Mouse (Mus musculus): ENCODE results near the gene Taf3.

The Taf3 gene

DNA sequence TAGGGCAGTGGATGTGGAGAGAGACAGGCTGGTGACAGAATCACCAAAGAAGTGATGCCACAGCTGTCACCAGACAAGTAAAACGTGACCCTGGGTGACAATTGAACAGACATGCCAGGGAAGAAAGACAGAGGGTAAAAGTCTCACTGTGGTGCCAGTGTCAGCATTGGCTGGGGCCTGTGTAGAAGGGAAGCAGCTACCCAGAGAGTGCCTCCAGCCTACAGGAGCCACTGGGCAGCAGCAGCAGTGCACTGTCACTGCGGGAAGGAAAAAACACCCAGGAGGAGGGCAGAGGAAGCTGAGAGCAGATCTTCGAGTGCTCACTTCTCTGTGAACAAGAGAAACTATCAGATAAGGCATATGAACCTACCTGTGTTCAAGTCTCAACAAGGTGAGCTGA lies 86.7 kb downstream of the Taf3 start:
- in situ Hi-C loops (cut with MboI, MseI) = no loop called here

- in situ Hi-C loops (cut with MboI, MseI) = no loop called here
These were observed 90.4 kb downstream of the Taf3 start for GRCm38 (mm10) chr2:9958011-9958410.

DNA sequence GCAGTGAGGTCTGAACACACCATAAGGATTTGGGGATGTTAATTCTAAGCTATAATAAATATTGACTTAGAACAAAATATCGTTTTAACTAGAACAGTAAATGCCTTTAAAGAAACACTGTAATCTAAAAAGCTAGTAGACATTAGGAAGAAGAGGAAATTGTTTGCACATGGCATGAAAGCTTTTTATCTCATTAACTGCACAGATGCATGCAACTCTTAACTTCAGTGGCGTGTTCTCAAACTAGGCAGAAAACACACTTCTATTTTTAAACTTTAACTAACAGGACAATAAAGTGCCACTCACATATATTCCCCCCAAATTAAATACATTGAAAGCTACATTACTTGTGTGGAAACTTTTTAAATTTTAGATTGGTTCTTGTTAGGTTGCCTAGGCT lies 91.8 kb downstream of the Taf3 start:
- in situ Hi-C loops (cut with MboI, MseI) = no loop called here

- in situ Hi-C loops (cut with MboI, MseI) = no loop called here
These were observed 92.5 kb downstream of the Taf3 start for GRCm38 (mm10) chr2:9955576-9956535.

DNA sequence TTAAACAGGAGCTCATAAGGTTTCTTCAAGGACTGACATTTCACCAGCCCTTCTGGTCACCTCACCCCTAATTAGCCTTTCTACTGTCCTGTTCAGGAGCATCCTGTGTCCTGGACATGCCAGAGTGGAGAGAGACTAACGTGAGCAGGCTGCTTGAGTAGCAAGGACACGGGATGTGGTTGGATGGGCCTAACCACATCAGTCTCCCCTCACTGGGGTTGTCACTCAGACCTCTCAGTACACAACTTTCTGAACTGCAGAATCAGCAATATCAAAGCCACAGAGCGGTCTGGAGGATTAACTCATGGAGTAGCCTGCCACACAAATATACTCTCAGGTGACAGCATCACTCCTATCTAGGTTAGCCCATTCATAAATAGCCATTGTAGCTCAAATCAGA lies 101.7 kb downstream of the Taf3 start:
- in situ Hi-C loops (cut with MboI, MseI) = no loop called here

DNA sequence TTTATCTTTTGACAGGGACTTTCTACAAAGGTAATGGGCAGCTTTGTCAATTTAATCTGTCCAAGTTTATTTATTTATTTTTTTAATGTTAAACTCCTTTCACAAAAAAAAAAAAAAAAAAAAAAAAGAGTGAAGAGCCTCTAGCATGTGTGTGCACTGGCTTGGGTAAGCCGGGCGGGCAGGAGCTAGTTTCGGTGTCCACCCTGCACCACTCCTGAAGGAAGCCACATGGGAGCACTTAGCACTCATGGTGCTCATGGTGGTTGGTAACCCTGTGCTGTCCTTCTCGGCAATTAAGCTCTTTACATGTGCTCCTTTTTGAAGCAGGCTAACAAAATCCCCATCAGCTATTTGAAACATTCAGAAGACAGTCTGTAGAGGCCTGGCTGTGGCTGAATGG lies 102.8 kb downstream of the Taf3 start:
- in situ Hi-C loops (cut with MboI, MseI) = no loop called here

DNA sequence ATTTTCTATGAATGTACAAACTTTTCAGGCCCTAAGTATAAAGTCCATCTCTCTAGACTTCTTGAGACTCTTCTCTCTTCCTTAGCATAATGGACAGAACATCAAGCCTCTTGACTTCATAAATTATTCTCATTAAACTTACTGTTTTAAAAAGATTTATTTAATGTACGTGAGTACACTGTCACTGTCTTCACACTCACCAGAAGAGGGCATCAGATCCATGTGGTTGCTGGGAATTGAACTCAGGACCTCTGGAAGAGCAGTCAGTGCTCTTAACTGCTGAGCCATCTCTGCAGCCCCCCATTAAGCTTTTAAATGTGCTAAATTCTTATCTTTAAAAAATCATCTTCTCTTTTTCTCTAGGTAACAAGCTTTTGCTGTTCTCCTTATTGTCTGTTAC lies 105.4 kb downstream of the Taf3 start:
- in situ Hi-C loops (cut with MboI, MseI) = no loop called here

- in situ Hi-C loops (cut with MboI, MseI) = no loop called here
These were observed 109.1 kb downstream of the Taf3 start for GRCm38 (mm10) chr2:9939250-9939649.

GRCm38 (mm10) chr2:9935965-9936364 lies 112.4 kb downstream of the Taf3 start:
- in situ Hi-C loops (cut with MboI, MseI) = no loop called here

- in situ Hi-C loops (cut with MboI, MseI) = no loop called here
These were observed 121.5 kb downstream of the Taf3 start for GRCm38 (mm10) chr2:9926905-9927283.

DNA sequence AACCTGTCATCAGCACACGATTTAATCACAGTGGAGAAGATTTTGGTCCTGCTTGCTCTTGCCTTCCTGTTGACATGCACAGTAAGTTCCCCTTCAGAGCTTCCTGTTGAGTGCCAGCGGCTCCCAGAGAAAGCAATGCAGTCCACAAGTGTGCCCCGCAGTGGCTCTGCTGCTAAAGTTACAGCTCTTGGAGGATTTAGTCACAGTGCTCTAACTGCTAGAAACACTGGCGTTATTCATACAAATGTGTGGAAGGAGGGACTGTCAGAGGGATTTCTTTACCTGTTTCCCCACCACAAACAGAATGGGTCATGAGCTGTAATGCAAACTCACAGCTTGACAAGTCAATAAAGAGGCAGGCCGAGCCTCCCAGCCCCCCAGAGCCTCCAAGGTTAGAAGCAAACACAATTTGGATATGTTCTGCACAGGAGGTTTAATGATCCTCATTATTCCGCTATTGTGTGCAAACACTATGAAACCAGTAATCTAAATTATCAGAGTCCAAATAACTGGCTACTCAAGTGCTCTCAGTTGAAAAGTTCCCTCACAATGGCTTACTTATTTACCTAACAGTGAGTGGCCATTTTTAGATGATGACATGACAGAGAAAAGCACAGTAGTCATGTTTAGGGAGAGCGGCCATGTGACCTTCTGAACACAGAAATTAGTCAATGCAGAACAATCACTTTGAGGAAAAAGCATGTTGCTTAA lies 122.0 kb downstream of the Taf3 start:
- in situ Hi-C loops (cut with MboI, MseI) = no loop called here

DNA sequence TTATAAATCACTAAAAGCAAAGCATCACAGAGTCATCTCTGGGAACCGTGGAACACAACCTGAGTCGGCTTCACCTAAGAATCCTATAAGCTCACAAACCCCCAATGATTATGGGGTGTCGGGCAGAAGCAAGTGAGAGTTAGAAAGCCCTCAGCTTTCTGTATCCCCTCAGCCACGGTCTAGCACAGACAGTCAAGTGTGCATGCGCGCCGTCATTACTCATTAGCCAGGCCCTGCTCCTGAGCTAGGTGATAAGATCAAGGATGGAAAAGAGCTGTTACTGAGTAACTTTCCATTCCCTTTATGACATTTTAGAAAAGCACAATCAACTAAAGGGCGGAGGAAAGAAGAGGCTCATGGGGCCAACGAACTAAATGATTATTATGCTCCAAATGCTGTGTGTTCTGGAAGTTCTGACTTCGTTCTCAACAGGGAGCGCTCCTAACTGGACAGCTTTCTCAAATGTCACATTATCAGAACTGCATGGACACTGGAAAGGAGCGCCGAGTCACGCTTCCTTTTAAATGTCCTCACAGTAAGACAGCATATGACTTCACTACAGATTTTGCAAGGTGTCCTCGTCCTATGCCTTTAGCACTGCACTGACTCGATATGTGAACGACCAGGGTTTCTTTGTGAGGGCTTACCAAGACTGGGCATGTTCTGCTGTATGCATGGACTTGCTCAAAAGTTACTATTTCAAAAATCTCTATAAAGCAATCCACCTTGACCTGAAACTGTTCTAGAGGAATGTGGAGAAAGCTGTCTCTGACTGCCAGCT lies 129.5 kb downstream of the Taf3 start:
- in situ Hi-C loops (cut with MboI, MseI) = no loop called here

DNA sequence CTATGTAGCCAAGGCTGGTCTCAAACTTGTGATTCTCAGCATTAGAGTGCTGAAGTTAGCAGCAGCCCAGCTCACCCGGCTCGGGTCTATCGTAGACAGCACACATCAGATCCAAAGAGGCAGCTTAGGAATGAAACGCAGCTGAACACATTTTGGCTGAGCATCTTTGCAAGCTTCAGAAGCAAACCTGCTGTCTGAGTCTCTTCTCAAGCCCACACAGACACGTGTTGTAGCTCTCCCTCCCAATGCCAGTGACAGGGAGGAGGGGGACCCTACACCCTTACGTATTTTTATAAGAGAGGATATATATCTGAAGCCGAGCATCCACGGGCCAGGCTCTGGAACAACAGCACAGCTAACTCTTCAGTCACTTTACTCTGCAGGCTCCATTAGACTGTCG lies 130.8 kb downstream of the Taf3 start:
- in situ Hi-C loops (cut with MboI, MseI) = no loop called here

GRCm38 (mm10) chr2:9905995-9906394 lies 142.4 kb downstream of the Taf3 start:
- in situ Hi-C loops (cut with MboI, MseI) = loop anchor here (5.0 kb wide), 1 partner anchor 1234 kb away; no protein-coding TSS in a partner anchor

- in situ Hi-C loops (cut with MboI, MseI) = no loop called here
These were observed 144.4 kb downstream of the Taf3 start for GRCm38 (mm10) chr2:9903854-9904560.

GRCm38 (mm10) chr2:9897846-9898245 lies 150.6 kb downstream of the Taf3 start:
- in situ Hi-C loops (cut with MboI, MseI) = loop anchor here (10.0 kb wide), 2 partner anchors 107 to 137 kb away; no protein-coding TSS in a partner anchor

- in situ Hi-C loops (cut with MboI, MseI) = loop anchor here (10.0 kb wide), 2 partner anchors 109 to 139 kb away; no protein-coding TSS in a partner anchor
These were observed 152.2 kb downstream of the Taf3 start for GRCm38 (mm10) chr2:9896097-9896770.

- in situ Hi-C loops (cut with MboI, MseI) = loop anchor here (10.0 kb wide), 2 partner anchors 110 to 140 kb away; no protein-coding TSS in a partner anchor
These were observed 153.4 kb downstream of the Taf3 start for GRCm38 (mm10) chr2:9894836-9895593.

GRCm38 (mm10) chr2:9893272-9893953 lies 155.0 kb downstream of the Taf3 start:
- in situ Hi-C loops (cut with MboI, MseI) = loop anchor here (10.0 kb wide), 2 partner anchors 111 to 141 kb away; no protein-coding TSS in a partner anchor
